Mouse (Mus musculus): ENCODE results near the gene Gab1. TPM values are rescaled to one million over a fixed set of nuclear protein-coding genes. Genes with fewer than 3 reads are reported as not detected.

The Gab1 gene
- total RNA-seq, 2 experiments from 2014 or later = 35.5 to 40.0 TPM

DNA sequence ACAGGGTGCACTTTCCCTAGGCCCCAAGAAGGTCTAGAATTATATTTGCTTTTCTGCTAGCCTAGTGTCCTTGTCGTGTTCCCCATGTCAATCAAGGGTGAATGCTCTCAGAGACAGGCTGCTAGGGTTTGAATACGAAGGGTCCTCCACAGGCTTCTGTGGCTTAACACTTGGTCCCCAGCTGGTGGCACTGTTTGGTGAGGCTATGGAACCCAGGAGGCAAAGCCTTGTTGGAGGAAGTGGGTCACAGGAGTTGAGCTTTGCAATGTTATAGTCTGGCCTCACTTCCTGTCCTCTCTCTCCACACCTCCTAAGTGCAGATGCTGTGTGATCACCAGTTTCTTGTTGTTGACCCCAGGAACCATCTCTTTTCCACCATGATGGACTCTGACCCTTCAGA, 63.3 kb downstream of the Gab1 start:
- intact Hi-C loops (cut with DNase I) = no loop called here
- DNase-seq = no peak

DNA sequence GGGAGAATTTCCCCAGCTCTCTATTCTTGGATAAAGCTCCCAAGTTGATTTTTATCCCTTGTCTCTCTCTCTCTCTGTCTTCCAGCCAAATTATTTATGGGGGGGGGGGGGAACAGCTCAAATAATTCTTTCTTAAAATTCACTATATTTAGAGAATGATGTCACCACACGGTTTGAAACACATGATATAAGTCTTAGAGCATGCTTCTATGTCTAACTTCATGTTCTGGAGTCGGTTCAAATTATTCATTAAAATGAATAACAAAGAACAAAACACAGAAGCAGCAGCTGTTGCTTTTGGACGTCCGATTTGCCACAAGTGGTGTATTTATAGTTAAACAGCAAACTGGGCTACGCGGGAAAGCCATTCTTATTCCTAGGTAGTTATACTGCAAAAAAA, 65.1 kb downstream of the Gab1 start:
- intact Hi-C loops (cut with DNase I) = no loop called here

DNA sequence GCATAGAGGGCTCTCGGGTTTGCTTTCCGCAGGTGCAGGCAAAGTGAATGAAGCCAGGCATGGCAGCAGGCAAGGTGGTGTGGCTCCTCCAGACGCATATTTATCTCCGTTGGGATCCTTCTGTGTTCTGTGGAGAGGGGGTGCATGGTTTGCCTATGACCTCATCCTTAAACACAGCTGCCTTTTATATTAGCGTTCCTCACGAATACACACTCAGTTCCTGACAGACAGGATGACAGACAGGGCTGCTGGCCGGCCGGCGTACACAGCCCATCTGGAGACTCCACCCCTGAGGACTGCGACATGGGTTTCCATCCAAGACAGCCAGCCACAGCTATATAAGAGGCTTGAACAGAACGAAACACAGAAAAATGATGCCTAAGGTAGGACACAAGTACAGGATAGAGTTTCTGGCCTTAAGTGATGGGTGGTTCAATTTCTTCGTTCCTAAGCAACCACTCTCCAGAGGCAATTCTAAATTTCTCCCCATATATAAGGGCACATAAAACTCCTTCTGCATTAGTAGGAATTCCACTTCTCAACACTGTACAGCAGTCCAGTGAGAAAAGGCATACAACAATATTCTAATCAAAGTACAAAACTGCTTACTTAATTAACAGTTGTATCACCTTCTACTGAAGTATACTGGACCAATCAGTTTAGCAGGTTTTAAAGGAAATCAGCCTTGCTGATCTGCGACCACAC, 66.1 kb downstream of the Gab1 start:
- intact Hi-C loops (cut with DNase I) = loop anchor here (5.0 kb wide), 1 partner anchor 37 kb away; no protein-coding TSS in a partner anchor
- DNase-seq = peak; percentile 46 to 56

More for the DNA sequence above, 65.1 kb downstream of the Gab1 start:
- DNase-seq = no peak

DNA sequence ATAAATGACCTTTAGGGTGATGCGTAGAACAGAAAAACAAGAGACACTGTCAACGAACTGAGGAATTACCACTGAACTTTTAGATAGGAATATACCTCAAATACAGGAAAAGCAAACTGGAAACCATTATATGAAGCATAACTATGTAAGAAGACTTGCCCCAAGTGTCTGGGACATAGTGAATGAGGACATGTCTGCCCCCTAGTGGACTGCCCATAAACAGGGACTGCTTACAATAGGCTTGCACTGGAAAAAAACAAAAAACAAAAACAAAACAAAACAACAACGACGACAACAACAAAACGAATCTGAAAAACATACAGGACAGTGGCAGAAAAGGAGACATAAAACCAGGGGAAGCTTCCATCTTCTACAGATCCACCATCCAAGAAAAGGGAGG, 66.9 kb downstream of the Gab1 start:
- intact Hi-C loops (cut with DNase I) = loop anchor here (2.0 to 5.0 kb wide), 2 partner anchors 36 to 65 kb away; no protein-coding TSS in a partner anchor
- peak; percentile 56 to 71 for DNase-seq

DNA sequence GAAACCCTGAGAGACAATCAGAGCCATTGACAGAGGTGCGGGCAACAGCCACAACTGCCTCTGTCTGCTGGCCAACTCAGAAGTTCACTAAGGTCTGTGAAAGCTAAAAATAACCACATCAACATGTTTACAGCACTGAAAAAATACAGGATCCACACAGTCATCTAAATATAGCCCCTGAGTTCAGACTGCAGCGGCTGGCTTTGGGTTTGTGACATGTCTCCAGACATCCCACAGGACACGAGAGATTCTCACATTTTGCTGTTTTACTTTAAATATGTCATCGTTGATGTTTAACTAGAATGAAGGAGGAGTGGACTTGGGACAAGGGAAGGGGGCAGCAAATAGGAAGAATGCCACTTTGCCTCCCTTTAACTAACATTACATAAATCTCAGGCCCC, 68.7 kb downstream of the Gab1 start:
- peak in 1 of 2 experiments; percentile 52 for DNase-seq
- intact Hi-C loops (cut with DNase I) = loop anchor here (5.0 kb wide), 1 partner anchor 34 kb away; no protein-coding TSS in a partner anchor

DNA sequence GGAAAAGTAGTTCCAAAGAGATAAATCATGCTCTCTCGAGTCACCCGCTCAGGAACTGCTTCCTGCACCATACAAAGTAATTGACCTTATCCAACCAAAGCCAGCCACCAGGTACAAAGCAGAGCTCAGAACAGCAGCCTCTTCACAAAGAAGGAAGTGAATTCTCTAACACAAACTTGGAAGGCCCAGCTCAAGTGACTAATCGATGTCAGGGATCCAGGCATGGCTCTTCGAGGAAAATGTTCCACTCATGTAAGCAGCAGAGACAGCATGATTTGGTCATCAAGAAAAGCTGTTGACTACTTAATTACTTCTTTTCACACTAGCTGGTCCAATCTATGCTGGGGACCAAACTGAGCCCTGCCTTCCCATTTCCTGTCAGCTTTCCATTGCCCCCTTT, 69.4 kb downstream of the Gab1 start:
- intact Hi-C loops (cut with DNase I) = loop anchor here (5.0 kb wide), 1 partner anchor 34 kb away; no protein-coding TSS in a partner anchor
- no peak for DNase-seq

DNA sequence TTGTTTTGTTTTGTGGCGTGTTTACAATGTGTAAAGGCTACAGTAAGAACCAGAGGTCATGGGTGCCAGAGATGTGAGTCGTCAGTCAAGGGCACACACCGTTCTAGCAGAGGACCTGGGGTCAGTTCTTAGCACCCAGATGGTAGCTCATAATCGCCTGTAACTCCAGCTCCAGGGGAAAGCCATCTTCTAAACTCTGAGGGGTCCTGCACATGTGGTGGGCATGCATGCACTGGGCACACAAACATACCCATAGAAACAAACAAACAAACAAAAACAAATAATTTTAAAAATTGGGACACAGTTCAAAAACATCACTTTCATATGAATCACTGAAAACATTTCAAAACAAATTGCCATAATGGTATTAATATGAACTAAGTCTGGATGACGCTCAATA, 69.9 kb downstream of the Gab1 start:
- intact Hi-C loops (cut with DNase I) = loop anchor here (5.0 kb wide), 1 partner anchor 33 kb away; no protein-coding TSS in a partner anchor
- DNase-seq = no peak

DNA sequence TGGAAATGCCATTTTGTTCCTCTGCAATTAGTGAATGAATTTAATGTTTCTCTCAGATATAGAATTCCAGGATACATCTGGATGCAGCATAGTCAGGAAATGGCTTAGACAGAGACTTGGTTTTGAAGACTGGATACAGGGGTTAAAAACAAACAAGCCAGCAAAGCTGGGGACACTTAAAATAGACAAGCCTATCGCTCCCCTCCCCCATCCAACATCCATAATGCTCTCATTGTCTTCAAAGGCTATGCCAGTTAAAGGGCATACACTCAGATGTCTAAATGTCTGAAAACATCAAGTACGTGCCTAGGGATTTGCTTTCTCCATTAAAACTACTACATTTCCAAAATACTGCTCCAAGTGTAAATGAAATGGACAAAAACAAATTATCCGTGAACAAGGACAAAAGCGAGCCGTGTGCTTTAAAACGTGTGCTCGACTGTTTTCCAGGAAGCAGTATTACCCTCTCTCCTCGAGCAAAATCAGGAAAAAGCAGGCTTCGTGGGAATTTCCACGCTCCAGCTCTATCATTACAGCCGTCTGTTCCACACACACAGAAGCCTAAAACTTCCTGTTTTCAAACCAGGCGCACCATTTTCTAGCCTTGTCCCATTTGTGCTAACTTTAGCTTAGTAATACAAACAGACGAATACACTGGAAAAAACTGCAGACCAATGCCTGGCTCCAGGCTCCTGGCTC, 72.4 kb downstream of the Gab1 start:
- DNase-seq = peak in 1 of 2 experiments; percentile 34

DNA sequence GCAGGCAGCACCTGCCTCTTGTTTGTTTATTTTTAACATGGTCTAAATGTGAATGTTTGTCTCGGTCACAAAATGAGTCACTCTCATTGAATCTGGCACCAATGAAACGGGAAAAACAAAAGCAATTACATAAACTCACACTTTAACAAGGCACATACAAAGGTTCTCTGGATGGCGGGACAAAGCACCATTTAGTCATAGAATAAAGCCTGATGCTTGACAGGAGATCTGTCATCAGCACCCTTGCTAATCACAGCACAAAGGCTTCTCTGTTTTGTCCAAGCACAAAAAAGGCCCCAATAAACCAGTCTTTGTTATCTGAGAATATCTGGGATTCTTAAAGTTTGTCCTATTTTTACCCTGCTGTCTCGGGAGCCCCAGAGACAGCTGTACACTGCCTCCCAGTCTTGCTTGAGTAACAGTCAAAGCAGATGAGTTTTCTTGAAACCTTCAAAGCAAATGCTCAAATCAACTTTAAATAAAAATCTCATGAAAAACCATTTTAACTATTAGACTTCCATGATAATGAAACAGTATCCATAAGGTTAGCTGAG, 76.2 kb downstream of the Gab1 start:
- no peak for DNase-seq
- intact Hi-C loops (cut with DNase I) = no loop called here

More for the DNA sequence above, 72.4 kb downstream of the Gab1 start:
- intact Hi-C loops (cut with DNase I) = no loop called here

DNA sequence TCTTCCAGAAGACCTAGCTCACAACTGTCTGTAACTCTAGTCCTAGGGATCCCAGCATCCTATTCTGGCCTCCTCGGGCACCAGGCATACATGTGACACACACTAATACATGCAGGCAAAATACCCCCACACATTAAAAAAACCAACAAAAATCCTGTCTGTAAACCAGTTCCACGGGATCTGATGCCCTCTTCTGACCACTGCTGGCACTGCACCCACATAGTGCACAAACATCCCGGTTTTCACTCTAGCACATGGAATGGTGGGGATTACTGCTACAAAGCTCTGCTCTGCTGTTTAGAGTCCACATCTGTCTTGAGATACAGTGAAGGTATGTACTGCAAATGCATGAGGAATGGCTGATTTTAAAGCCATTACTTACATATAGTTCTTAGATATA, 81.5 kb downstream of the Gab1 start:
- no peak for DNase-seq
- intact Hi-C loops (cut with DNase I) = no loop called here

DNA sequence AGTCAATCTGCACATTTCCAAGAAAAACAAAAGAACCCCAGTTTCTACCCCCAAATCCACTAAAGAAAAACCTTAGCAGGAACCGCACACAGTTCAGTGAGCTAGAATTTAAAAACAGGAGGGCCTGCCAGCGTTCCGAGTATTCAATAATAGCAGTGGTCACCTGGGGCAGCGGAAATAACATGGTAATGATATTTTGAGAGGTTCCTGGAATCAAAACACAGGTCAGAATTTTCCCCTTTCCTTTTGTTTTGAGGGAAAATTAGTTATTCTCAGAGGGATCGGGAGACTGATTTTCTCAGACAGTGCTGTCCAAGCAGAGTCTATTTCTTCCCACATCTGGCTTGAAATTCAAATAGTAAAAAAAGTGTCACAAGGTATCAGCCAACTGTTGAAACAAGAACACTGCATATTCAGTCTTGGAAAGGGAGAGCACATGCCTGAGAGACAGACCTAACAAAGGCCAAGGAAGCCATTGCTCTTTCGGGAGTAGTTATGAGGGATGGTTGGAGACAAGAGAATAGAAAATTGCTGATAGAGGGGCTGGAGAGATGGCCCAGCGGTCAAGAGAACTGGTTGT, 82.0 kb downstream of the Gab1 start:
- intact Hi-C loops (cut with DNase I) = no loop called here
- DNase-seq = no peak

DNA sequence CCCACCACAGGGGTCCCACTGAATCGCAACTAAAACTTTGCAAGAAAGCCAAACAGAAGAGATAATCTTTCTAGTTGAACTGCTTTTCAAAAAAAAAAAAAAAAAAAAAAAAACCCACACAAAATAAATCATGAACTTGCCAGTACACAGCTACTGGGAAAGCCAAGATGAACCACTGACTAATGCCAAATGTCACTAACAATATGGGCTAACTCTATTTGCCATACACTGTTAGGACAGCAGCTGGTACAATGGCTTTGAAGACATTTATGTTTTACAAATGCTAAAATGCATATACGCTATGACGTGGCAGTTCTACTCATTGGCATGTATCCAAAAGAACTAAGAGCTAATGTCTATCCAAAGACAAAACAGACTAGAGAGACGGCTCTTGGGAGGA, 84.2 kb downstream of the Gab1 start:
- no peak for DNase-seq
- intact Hi-C loops (cut with DNase I) = no loop called here

DNA sequence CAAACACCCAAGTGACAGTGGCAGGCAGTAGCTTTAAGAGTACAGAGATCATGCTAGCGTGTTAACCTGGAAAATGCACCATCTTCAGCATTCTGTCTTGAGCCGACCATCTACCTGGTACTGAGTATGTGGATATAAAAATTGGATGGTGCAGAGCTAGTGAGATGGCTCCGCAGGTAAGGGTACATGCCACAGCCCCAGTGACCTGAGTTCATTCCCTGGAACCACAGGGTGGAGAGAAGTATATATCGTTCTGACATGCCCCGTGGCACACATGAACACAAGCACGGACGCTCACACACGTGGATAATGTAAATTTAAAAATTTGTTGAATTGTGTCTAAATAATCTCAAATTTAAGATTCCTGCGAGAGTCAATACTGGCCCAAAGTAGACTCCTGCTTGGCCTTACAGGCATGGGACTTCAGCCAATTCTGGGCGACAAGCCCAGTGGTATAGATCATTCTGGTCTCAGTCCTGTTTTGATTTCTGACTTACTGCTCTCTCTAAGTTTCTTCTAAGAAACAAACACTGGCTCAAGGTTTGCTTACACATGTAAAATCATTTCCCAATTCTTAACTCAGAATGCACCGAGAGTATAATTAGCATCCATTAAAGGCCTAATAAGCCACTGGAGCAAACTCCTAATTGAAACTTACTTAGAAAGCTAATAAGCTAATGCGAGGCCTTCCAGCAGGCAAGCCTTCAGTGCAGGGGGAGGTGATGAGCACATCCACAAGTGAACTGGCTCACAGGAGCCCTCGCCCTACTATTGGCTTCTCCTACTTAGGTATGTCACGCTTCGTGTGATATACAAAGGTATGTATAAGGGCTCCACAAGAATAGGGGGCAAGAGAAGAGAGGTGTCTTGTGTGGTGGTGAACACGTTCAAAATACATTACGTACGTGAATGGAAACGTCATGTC, 85.5 kb downstream of the Gab1 start:
- DNase-seq = no peak
- intact Hi-C loops (cut with DNase I) = loop anchor here (5.0 kb wide), 1 partner anchor 82 kb away; no protein-coding TSS in a partner anchor

DNA sequence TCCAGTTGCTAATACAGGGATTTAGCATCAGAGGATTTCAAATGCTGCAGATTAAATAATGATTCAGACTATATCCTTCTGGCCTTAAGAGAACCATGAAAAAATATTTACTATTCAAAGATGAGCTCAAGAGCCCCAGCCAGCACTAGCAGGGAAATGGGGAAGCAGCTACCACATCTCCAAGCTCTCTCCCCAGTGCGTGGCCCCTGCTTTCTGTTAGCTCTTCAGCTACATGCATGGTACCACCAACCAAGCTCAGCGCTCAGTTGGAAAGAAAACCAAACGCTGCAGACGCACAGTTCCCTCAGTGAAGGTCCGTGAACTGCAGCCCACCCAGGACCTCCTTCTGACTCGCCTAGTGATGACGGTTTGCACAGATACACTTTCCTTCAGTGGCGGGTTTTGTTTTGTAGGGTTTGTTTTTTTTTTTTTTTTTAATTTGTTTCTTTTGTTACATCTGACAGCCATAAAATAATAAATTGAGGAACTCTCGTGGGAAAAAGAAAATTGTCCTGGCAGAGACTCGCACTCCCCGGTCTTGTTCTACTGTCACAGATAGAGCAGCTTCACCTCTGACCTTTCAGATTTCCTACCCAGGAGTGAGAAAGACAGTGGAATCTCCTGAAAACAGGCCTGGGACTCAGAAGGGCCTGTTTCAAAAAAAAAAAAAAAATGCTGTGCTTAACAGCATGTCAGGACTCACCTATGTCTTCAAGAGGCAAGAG, 86.4 kb downstream of the Gab1 start:
- intact Hi-C loops (cut with DNase I) = loop anchor here (5.0 kb wide), 1 partner anchor 83 kb away; no protein-coding TSS in a partner anchor
- DNase-seq = no peak

DNA sequence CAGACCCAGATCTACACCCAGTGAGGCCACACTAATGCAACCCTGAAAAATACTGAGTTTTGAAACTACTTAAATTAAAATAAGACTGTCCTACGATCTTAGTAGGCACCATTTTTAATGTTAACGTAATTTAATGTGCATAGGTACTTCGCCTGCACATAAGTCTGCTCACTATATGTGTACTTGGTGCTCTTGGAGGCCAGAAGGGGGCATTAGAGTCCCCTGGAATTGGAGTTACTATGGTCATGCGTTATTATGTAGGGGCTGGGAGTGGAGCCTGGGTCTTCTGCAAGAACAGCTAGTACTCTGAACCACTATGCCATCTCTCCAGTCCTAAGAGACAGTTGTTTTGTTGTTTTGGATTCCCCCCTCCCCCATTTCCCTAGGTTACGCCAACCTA, 88.1 kb downstream of the Gab1 start:
- no peak for DNase-seq
- intact Hi-C loops (cut with DNase I) = loop anchor here (5.0 kb wide), 1 partner anchor 85 kb away; no protein-coding TSS in a partner anchor

DNA sequence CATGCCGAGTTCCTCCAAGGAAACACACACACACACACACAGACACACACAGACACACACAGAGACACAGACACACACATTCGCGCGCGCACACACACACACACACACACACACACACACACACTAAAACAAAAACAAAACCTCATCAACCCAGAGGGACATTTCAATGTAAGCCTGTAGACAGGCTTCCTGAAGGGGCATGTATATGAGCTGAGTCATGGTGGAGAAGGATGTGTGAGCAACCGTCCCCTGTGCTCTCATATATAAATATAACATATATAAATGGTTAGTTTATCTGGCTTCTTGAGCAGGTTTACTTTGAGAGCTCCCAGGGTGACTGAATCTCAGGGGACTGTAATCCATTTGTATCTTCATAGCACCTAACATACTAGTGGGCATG, 91.0 kb downstream of the Gab1 start:
- intact Hi-C loops (cut with DNase I) = no loop called here
- DNase-seq = no peak

DNA sequence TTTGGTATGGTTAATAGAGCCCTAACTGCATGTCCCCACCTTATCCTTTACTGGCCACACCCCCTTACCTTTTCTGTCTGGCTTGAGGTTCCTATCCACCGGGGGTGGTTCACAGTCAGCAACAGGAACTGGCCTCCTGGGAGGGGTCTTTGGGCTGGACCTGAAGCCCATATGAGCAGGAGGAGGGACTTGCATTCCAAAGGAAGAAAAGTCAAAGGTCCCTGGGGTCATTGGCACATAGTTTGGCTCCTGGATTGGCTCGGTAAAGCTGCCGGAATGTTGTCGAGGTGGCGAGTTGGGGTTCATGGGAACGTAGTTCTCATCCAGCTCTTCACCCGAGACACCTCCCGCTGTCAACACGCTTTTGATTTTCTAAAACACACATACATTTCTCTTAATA, 95.8 kb downstream of the Gab1 start:
- intact Hi-C loops (cut with DNase I) = no loop called here
- no peak for DNase-seq

DNA sequence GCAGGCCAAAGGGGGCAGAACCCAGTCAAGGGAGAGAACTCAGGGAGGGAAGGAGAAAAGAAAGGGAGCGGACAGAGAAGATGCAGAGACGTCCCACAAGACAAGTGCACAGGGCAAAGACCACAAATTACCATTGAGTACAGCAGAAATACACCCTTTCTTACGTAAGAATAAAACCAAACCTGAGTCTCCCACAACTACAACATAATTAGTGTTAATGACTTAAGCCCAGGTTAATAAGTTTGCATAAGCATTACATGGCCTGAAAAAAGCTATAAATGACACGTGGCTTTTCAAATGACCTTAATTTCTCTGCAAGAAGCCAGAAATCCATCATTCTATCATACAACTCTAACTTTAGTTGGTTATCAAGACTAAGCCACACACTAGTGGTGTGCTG, 97.0 kb downstream of the Gab1 start:
- DNase-seq = no peak
- intact Hi-C loops (cut with DNase I) = no loop called here

DNA sequence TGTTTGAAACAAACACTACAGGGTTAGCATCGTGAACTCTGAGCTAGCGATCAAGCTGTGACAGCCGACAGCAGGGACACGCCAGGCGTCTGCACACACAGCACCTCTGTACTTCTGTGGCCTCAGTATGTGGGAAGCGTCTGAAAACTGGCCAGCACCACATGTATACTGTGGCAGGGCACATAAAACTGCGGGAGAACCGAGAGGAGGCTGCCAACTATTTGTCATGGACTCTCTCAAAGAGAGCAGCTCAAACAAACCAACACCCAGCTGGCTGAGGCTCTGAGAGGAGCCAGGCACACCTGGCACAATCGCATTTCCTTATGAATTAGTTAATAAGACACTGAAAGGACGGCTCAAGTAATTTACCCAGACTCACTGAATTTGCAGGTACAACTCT, 99.0 kb downstream of the Gab1 start:
- intact Hi-C loops (cut with DNase I) = no loop called here
- no peak for DNase-seq
